Mouse (Mus musculus): ENCODE results near the gene Pebp1. TPM values are rescaled to one million over a fixed set of nuclear protein-coding genes. Genes with fewer than 3 reads are reported as not detected.

Gene Pebp1
- polyA plus RNA-seq, 1 experiment from 2014 or later = 949 TPM

DNA sequence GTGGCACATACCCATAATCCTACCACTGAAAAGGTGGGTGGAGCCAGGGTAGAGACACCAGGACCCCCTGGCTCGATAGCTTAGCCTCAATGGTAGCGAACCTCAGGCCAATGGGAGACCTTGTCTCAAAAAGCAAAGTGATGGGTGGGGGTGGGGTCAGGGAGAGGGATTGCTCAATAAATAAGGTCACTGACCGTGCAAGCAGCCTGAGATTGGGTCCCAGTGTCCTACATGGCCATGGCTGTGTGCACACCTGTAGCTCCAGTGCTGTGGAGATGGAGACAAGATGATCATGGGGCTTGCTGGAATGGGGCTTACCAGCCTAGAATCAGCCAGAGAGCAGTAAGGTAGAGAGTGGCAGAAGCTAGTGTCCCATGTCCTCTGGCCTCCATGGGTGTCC is 35.7 kb downstream of the Pebp1 start:
- Histone ChIP-seq H3K36me3 (peaks cover 42% of the 10 kb centered on the region), H3K4me3 (no peak overlapping the region), H3K9me3 (no peaks in the 10 kb centered on the region), H3K4me1 (replicated peaks) (peaks cover 9% of the 10 kb centered on the region), H3K27ac (no peak overlapping the region), H3K27me3 (ENCODE audit: insufficient read depth, poor library complexity, severe bottlenecking) (no peaks in the 10 kb centered on the region)
- no peak for DNase-seq (ENCODE audit: low spot score)
- 89% methylated on average over 3 of the region's 3 CpGs for WGBS

DNA sequence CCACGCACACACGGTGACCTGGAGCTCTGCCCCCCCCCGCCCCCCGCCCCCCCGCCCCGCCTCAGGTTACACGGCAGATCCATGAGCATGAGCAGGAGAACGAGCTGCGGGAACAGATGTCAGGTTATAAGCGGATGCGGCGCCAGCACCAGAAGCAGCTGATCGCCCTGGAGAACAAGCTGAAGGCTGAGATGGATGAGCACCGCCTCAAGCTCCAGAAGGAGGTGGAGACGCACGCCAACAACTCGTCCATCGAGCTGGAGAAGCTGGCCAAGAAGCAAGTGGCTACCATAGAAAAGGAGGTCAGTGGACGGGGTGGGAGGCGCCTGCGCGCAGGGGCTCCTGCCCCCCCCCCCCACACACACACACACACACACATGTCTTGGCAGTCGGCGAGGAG is 36.6 kb downstream of the Pebp1 start:
- no peaks in the 10 kb centered on the region for H3K27me3 ChIP-seq (ENCODE audit: insufficient read depth, poor library complexity, severe bottlenecking)
- no peaks in the 10 kb centered on the region for H3K9me3 ChIP-seq

GRCm38 (mm10) chr5:117248351-117248750 is 39.1 kb downstream of the Pebp1 start:
- peaks cover 3% of the 10 kb centered on the region; the same call in 1 of the 2 replicates for H3K9me3 ChIP-seq
- H3K4me1 ChIP-seq (replicated peaks) = peaks cover 9% of the 10 kb centered on the region
- H3K27me3 ChIP-seq (ENCODE audit: insufficient read depth, poor library complexity, severe bottlenecking) = no peaks in the 10 kb centered on the region
- no peak overlapping the region for H3K27ac ChIP-seq
- DNase-seq (ENCODE audit: low spot score) = no peak
- no peak overlapping the region for H3K4me3 ChIP-seq
- H3K36me3 ChIP-seq = peaks cover 28% of the 10 kb centered on the region
- WGBS = 35% methylated on average over 10 of the region's 10 CpGs

More for the DNA sequence above, 36.6 kb downstream of the Pebp1 start:
- Histone ChIP-seq H3K4me3 (no peak overlapping the region), H3K4me1 (replicated peaks) (peaks cover 9% of the 10 kb centered on the region), H3K36me3 (peaks cover 32% of the 10 kb centered on the region), H3K27ac (no peak overlapping the region)
- no peak for DNase-seq (ENCODE audit: low spot score)
- WGBS = 76% methylated on average over 24 of the region's 24 CpGs

DNA sequence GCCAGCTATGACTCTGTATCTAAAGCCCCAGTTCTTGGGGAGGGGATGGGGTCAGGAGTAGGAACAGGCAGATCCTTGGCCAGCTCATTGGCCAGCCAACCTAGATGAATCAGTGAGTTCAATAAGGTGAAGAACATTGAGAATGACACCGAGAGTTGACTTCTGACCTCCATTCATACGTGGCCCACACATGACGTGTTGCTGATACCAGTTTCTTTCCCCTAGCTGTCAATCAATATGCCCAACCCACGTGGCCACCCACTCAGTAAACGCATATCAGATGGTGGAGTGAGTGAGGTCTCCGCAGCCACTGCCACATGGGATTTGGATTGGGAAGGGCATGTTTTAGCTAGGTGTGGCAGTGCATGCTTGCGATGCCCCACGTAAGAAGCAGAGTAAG is 42.3 kb downstream of the Pebp1 start:
- peaks cover 31% of the 10 kb centered on the region for H3K4me1 ChIP-seq (replicated peaks)
- 0 out of 2 replicates have a peak, but pooled peaks cover 6% of the 10 kb centered on the region for H3K36me3 ChIP-seq
- H3K27ac ChIP-seq = no peak overlapping the region
- H3K27me3 ChIP-seq (ENCODE audit: insufficient read depth, poor library complexity, severe bottlenecking) = peaks cover 12% of the 10 kb centered on the region
- WGBS = 82% methylated on average over 8 of the region's 8 CpGs
- H3K9me3 ChIP-seq = peaks cover 3% of the 10 kb centered on the region; the same call in 1 of the 2 replicates
- no peak for DNase-seq (ENCODE audit: low spot score)
- no peak overlapping the region for H3K4me3 ChIP-seq

DNA sequence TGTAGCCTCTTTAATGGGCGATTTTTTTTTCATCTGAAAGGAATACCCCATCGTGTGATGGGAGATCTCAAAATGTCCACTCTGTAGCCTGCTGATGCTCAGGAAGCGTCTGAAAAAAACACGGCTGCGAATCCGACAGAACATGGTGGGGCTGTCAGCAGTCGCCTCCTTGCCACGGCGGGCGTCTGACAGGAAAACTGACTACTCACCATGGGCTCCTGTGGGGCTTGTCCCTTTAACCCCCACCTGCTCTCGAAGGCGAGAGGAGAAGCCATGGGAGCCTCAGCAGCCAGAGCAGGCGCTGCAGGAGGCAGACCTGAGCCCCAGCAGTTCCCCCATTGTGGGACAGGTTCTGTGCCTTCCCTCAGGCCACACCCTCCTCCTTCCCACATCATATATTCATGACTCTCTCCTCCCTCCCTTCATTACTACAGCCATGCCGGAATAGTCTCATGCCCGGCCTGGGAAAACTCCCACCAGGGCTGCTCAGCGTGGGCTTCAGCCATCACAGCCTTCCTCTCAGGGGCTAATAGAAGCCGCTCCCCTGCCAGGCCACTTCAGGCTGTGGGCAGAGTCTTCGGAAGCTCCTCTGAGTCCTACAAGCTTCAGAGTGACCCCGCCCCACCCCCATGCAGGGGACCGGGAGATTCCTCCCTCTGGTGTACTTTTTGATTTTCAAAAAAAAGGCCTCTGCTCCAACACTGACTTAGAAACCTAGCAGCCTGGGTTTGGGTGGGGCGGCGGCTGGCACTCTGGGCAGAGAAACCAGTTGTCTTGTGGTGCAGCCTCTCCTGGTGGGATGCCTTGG is 44.5 kb downstream of the Pebp1 start:
- 23% methylated on average over 22 of the region's 22 CpGs for WGBS
- Histone ChIP-seq H3K36me3 (0 out of 2 replicates have a peak, but pooled peaks cover 6% of the 10 kb centered on the region), H3K9me3 (peaks cover 3% of the 10 kb centered on the region; the same call in 1 of the 2 replicates), H3K27ac (peak overlapping the region; percentile 73), H3K4me3 (peak overlapping the region; percentile 58), H3K4me1 (replicated peaks) (peaks cover 30% of the 10 kb centered on the region), H3K27me3 (ENCODE audit: insufficient read depth, poor library complexity, severe bottlenecking) (peaks cover 12% of the 10 kb centered on the region)
- DNase-seq (ENCODE audit: low spot score) = peak; percentile 27

- Histone ChIP-seq H3K4me3 (peak overlapping the region; percentile 58), H3K4me1 (replicated peaks) (peaks cover 30% of the 10 kb centered on the region), H3K27me3 (ENCODE audit: insufficient read depth, poor library complexity, severe bottlenecking) (peaks cover 12% of the 10 kb centered on the region), H3K27ac (peak overlapping the region; percentile 8; the same call in 1 of the 2 replicates), H3K9me3 (peaks cover 3% of the 10 kb centered on the region; the same call in 1 of the 2 replicates), H3K36me3 (0 out of 2 replicates have a peak, but pooled peaks cover 6% of the 10 kb centered on the region)
- DNase-seq (ENCODE audit: low spot score) = no peak
- 67% methylated on average over 16 of the region's 16 CpGs for WGBS
These were observed 45.4 kb downstream of the Pebp1 start for GRCm38 (mm10) chr5:117241935-117242531.

GRCm38 (mm10) chr5:117240761-117241322 is 46.6 kb downstream of the Pebp1 start:
- DNase-seq (ENCODE audit: low spot score) = peak; percentile 49
- peak overlapping the region; percentile 84 for H3K27ac ChIP-seq
- 0 out of 2 replicates have a peak, but pooled peaks cover 6% of the 10 kb centered on the region for H3K36me3 ChIP-seq
- WGBS = 3% methylated on average over 32 of the region's 32 CpGs
- peak overlapping the region; percentile 58 for H3K4me3 ChIP-seq
- peaks cover 12% of the 10 kb centered on the region for H3K27me3 ChIP-seq (ENCODE audit: insufficient read depth, poor library complexity, severe bottlenecking)
- H3K9me3 ChIP-seq = peaks cover 3% of the 10 kb centered on the region; the same call in 1 of the 2 replicates
- H3K4me1 ChIP-seq (replicated peaks) = peaks cover 30% of the 10 kb centered on the region

- peak; percentile 46 for DNase-seq (ENCODE audit: low spot score)
- H3K27me3 ChIP-seq (ENCODE audit: insufficient read depth, poor library complexity, severe bottlenecking) = peaks cover 12% of the 10 kb centered on the region
- H3K9me3 ChIP-seq = peaks cover 3% of the 10 kb centered on the region; the same call in 1 of the 2 replicates
- 10% methylated on average over 12 of the region's 12 CpGs for WGBS
- peak overlapping the region; percentile 84 for H3K27ac ChIP-seq
- peaks cover 30% of the 10 kb centered on the region for H3K4me1 ChIP-seq (replicated peaks)
- H3K36me3 ChIP-seq = 0 out of 2 replicates have a peak, but pooled peaks cover 6% of the 10 kb centered on the region
- H3K4me3 ChIP-seq = peak overlapping the region; percentile 58
These were observed 47.1 kb downstream of the Pebp1 start for GRCm38 (mm10) chr5:117240321-117240731.

GRCm38 (mm10) chr5:117239106-117239505 is 48.3 kb downstream of the Pebp1 start:
- peaks cover 30% of the 10 kb centered on the region for H3K4me1 ChIP-seq (replicated peaks)
- H3K27me3 ChIP-seq (ENCODE audit: insufficient read depth, poor library complexity, severe bottlenecking) = peaks cover 12% of the 10 kb centered on the region
- H3K36me3 ChIP-seq = 0 out of 2 replicates have a peak, but pooled peaks cover 2% of the 10 kb centered on the region
- peaks cover under 1% of the 10 kb centered on the region; the same call in 1 of the 2 replicates for H3K9me3 ChIP-seq
- DNase-seq (ENCODE audit: low spot score) = no peak
- WGBS = 92% methylated on average over 4 of the region's 4 CpGs
- no peak overlapping the region for H3K27ac ChIP-seq
- no peak overlapping the region for H3K4me3 ChIP-seq

- no peak overlapping the region for H3K27ac ChIP-seq
- peaks cover 16% of the 10 kb centered on the region for H3K4me1 ChIP-seq (replicated peaks)
- peaks cover under 1% of the 10 kb centered on the region for H3K27me3 ChIP-seq (ENCODE audit: insufficient read depth, poor library complexity, severe bottlenecking)
- no peak for DNase-seq (ENCODE audit: low spot score)
- no peaks in the 10 kb centered on the region for H3K9me3 ChIP-seq
- no peak overlapping the region for H3K4me3 ChIP-seq
- WGBS = 63% methylated on average over 5 of the region's 5 CpGs
- H3K36me3 ChIP-seq = no peaks in the 10 kb centered on the region
These were observed 50.9 kb downstream of the Pebp1 start for GRCm38 (mm10) chr5:117236540-117236939.

All from hindbrain, embryonic 10.5 days (tissue).